Comparison of ENCODE assay signal across 1 mouse cellular context in genomic region chr19:61141299-61141698, GRCm38 (mm10).
TF ChIP-seq lines count a peak whose summit lies in the region.

No protein-coding gene starts in this region.

TF ChIP-seq in CH12.LX, 34 proteins besides CTCF, POLR2A, EP300 and RAD21 (continued from another document):
- no peak for TF ChIP-seq MAFK (IDR thresholded peaks at IDR 0.05; ENCODE audit: insufficient replicate concordance, low read length)
- no peak for TF ChIP-seq ELF1 (IDR thresholded peaks at IDR 0.05; ENCODE audit: low read depth, low read length)
- no peak for TF ChIP-seq USF2 (conservative IDR thresholded peaks at IDR 0.05; ENCODE audit: low read depth, low read length)
